Mouse (Mus musculus) small intestine, adult 10 weeks (tissue): Measurements from ENCODE around the gene Bmp8a. TPM values are rescaled to one million over a fixed set of nuclear protein-coding genes. Genes with fewer than 3 reads are reported as not detected.

ENCODE experiments used
- polyA plus RNA-seq: library from polyadenylated mRNA; stranded (reverse); fragments of 350-450 nt; fragmentation: Illumina TruSeq; extraction: RNeasy Lipid Tissue Mini Kit (QIAGEN cat#74804); gene quantifications from one replicate; pipeline ENCODE4 v1.2.3, GENCODE M21; 2014; ENCODE audit warnings: low replicate concordance

Bmp8a gene
- 5.5 TPM for polyA plus RNA-seq

DNA sequence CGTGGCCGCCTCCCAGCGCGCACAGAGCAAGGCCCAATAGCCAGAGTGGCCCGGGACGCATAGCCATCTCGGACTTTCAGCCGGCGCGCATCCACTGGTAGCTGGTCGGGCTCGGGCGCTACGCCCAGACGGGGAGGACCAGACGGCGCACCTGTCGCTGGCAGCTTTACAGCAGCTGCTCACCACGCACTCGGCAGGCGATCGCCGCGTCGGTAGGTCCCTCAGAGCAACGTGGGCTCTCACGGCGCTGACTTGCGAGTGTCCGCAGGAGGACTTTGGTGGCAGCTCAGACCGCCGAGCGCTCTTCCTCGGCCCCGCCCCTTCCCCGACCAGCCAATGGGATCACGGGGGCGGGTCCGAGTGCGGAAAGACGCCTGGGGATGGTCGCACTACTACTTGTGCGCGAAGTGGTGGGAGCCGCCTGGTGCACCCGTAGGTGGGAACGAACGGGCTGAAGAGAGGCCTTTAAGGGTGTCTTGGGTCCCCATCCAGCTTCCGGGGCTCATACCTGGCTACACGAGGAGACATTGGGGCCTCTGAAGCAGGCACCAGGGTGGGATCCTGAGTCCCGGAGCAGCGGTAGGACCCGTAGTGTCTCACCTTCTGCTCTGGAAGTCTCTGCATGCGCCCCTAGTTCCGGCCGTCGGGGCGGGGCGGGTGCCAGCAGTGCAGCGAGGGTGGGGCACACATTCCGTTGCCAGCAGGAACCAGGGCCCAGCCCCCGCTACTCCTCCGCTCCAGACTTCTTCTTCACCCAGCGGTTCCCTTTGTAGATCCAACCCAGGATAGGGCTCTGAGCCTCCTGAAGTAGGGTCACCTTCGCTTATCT, at the start of gene Bmp8a:
Gene Bmp8a, minus strand, starts transcription at position 611 of the 829 bp plus-strand sequence.

DNA sequence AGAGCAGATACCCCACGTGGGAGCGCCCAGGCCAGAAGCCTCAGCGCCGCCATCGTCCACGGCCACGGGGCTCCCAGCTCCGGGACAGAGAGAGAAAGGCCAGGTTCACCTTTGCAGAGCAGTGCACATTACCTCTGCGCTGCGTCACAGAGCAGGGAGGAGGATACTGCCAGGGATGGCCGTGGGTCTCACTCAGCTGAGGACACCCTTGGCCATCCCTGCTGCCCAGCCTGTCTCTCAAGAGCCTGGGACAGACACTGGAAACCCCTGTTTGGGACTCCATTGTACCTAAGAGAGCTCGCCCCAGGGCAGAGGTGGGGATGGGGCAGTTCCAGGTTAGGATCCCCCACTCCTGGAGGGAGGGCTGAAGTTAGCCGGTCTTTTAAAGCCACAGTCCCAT, 19.5 kb downstream of the Bmp8a start, which contains the start of gene Oxct2a:
Gene Oxct2a, minus strand, starts transcription at position 101 of the 400 bp plus-strand sequence.

Other genes with a start within 250 kb of the Bmp8a start
- 1.4 TPM for gene Bmp8b, start 238.1 kb downstream of the Bmp8a start, polyA plus RNA-seq
- gene Oxct2b, start 227.0 kb downstream of the Bmp8a start, polyA plus RNA-seq = not detected
- 6.7 TPM for gene Ppie, start 203.3 kb downstream of the Bmp8a start, polyA plus RNA-seq
- 0.41 TPM for gene Hpcal4, start 160.0 kb downstream of the Bmp8a start, polyA plus RNA-seq
- gene Nt5c1a, start 141.7 kb downstream of the Bmp8a start, polyA plus RNA-seq = not detected
- gene Heyl, start 109.7 kb downstream of the Bmp8a start, polyA plus RNA-seq = 0.52 TPM
- gene Pabpc4, start 80.9 kb downstream of the Bmp8a start, polyA plus RNA-seq = 23.7 TPM
- gene Oxct2a, start 19.6 kb downstream of the Bmp8a start, polyA plus RNA-seq = not detected